Mouse (Mus musculus): ENCODE data around the gene Mpdu1. TPM values are rescaled to one million over a fixed set of nuclear protein-coding genes. Genes with fewer than 3 reads are reported as not detected.

The Mpdu1 gene
- polyA plus RNA-seq, 1 experiment = 143 TPM

DNA sequence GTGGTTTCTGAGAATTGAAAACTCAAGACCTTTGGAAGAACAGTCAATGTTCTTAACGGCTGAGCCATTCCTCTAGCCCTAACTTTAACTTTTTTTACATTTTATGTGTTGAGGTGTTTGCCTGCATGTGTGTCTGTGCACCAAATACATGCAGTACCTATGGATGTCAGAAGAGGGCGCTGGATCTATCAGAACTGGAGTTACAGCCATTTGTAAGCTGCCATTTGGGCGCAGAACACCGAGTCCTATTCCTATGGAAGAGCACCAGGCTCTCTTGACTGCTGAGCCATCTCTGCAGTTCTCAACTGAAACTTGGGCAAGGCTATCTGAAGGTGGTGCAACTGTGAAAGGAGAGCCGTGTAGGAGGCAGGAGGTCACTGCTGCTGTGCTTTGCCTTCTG, 36.1 kb upstream of the Mpdu1 start:
- no peaks in the 10 kb centered on the region for H3K36me3 ChIP-seq (ENCODE audit: control insufficient read depth, insufficient read depth, low read length)
- DNase-seq = no peak
- no peak overlapping the region for H3K4me3 ChIP-seq (ENCODE audit: insufficient read depth, low read depth, low read length)
- H3K4me1 ChIP-seq (ENCODE audit: control insufficient read depth, insufficient read depth, low read length) = peaks cover 14% of the 10 kb centered on the region
- no peaks in the 10 kb centered on the region for H3K27me3 ChIP-seq (replicated peaks; ENCODE audit: control insufficient read depth, insufficient read depth, low read length)
- H3K27ac ChIP-seq (ENCODE audit: insufficient read depth, low read depth, low read length) = no peak overlapping the region
- 0 out of 2 replicates have a peak, but pooled peaks have one; percentile 14 for TF ChIP-seq CTCF (conservative IDR thresholded peaks at IDR 0.05; ENCODE audit: insufficient read depth, insufficient read length, low read depth, low read length)
- TF ChIP-seq POLR2A (IDR thresholded peaks at IDR 0.05; ENCODE audit: low read depth, low read length) = no peak
- WGBS = 66% methylated on average over 5 of the region's 5 CpGs

DNA sequence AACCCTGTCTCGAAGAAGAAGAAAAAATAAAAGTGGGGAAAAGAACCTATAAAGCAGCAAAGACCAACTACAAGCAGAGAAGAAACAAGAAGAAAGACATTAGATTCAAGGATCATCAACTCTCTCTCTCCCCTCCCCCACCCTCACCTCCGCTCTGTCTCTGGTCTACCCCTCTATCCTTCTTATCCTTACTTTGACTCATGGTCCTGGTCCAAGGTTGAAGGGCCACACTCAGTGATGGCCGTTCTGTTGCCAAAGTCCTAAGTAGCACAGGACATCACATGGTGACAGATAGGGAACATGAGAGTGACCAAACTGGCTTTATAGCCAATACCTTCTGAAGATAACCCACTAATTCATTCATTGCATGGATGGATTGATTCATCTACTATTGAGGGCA, 35.0 kb upstream of the Mpdu1 start:
- TF ChIP-seq POLR2A (IDR thresholded peaks at IDR 0.05; ENCODE audit: low read depth, low read length) (no peak), CTCF (conservative IDR thresholded peaks at IDR 0.05; ENCODE audit: insufficient read depth, insufficient read length, low read depth, low read length) (no peak)
- WGBS = 85% methylated on average over 3 of the region's 3 CpGs
- Histone ChIP-seq H3K27ac (ENCODE audit: insufficient read depth, low read depth, low read length) (no peak overlapping the region), H3K4me3 (ENCODE audit: insufficient read depth, low read depth, low read length) (no peak overlapping the region), H3K36me3 (ENCODE audit: control insufficient read depth, insufficient read depth, low read length) (no peaks in the 10 kb centered on the region), H3K4me1 (ENCODE audit: control insufficient read depth, insufficient read depth, low read length) (peaks cover 22% of the 10 kb centered on the region), H3K27me3 (replicated peaks; ENCODE audit: control insufficient read depth, insufficient read depth, low read length) (no peaks in the 10 kb centered on the region)
- no peak for DNase-seq

DNA sequence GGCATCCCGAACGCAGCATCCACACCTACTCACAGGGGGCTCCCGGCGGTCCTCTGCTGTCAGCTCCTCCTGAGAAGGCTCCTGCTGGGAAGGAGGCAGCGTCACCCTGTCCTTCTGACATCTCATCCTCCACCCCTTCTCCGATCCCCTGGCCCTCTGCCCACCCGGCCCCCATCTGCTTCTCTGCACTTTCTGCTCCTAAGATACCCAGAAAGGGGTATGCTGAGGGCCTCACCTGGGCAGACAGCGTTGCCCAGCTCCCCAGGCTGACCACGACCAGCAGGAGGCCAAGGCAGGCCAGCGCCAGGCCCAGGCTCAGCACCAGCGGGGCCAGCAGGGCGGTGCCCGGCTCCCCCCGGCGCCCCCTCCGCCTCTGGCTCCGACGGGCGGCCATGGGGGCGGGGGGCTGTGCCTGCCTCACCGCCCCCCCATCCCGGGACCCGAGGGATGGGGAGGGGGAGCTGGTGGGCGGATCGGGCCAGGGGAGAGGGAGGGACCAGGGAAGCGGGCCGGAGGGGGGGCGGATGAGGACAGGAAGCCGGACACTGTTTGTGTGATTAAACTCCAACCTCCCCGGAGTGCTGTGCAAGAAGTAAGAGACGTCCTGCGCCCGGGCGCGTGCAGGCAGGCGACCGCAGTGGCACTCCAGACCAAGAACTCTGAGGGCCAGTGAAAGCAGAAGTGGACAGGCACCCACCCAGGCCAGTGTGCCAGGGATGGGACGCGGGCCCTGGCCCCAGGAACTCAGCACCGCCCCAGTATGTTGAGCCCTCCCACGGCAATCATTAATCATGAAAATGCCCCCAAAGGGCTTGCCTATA, 33.1 kb upstream of the Mpdu1 start, which contains the start of the genes Tnfsf12 and Tnfsfm13:
TSS of gene Tnfsf12 (minus strand) at position 489 of the 821 bp plus-strand sequence.
TSS of gene Tnfsfm13 (minus strand) at position 738 of the 821 bp plus-strand sequence.
- peaks cover 26% of the 10 kb centered on the region for H3K4me1 ChIP-seq (ENCODE audit: control insufficient read depth, insufficient read depth, low read length)
- peak within 1 kb of the TSS; percentile 76 for H3K4me3 ChIP-seq (ENCODE audit: insufficient read depth, low read depth, low read length)
- TF ChIP-seq CTCF (conservative IDR thresholded peaks at IDR 0.05; ENCODE audit: insufficient read depth, insufficient read length, low read depth, low read length) = peak; percentile 25
- TF ChIP-seq POLR2A (IDR thresholded peaks at IDR 0.05; ENCODE audit: low read depth, low read length) = peak; percentile 59
- DNase-seq = peak; percentile 87
- H3K27me3 ChIP-seq (replicated peaks; ENCODE audit: control insufficient read depth, insufficient read depth, low read length) = no peaks in the 10 kb centered on the region
- peak within 1 kb of the TSS; percentile 95 for H3K27ac ChIP-seq (ENCODE audit: insufficient read depth, low read depth, low read length)
- 3% methylated on average over 41 of the region's 41 CpGs for WGBS
- no peaks in the 10 kb centered on the region for H3K36me3 ChIP-seq (ENCODE audit: control insufficient read depth, insufficient read depth, low read length)

DNA sequence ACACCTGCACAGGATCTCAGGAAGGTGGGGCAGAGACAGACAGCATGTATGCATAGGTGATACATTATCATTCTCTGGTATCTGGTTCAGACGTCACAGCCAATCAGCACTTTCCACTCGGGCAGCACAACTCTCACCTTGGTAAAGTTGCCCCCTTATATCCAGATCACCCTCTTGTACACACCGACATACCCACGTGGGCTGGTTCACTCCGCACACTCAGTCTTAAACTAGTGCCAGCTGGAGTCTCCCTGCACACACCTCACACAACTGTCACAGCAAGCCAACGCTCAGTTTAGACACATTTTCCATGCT, 32.6 kb upstream of the Mpdu1 start:
- Histone ChIP-seq H3K4me3 (ENCODE audit: insufficient read depth, low read depth, low read length) (peak overlapping the region; percentile 76), H3K4me1 (ENCODE audit: control insufficient read depth, insufficient read depth, low read length) (peaks cover 26% of the 10 kb centered on the region), H3K27me3 (replicated peaks; ENCODE audit: control insufficient read depth, insufficient read depth, low read length) (no peaks in the 10 kb centered on the region), H3K27ac (ENCODE audit: insufficient read depth, low read depth, low read length) (peak overlapping the region; percentile 65), H3K36me3 (ENCODE audit: control insufficient read depth, insufficient read depth, low read length) (no peaks in the 10 kb centered on the region)
- TF ChIP-seq CTCF (conservative IDR thresholded peaks at IDR 0.05; ENCODE audit: insufficient read depth, insufficient read length, low read depth, low read length) (no peak), POLR2A (IDR thresholded peaks at IDR 0.05; ENCODE audit: low read depth, low read length) (no peak)
- 19% methylated on average over 6 of the region's 6 CpGs for WGBS
- DNase-seq = no peak

DNA sequence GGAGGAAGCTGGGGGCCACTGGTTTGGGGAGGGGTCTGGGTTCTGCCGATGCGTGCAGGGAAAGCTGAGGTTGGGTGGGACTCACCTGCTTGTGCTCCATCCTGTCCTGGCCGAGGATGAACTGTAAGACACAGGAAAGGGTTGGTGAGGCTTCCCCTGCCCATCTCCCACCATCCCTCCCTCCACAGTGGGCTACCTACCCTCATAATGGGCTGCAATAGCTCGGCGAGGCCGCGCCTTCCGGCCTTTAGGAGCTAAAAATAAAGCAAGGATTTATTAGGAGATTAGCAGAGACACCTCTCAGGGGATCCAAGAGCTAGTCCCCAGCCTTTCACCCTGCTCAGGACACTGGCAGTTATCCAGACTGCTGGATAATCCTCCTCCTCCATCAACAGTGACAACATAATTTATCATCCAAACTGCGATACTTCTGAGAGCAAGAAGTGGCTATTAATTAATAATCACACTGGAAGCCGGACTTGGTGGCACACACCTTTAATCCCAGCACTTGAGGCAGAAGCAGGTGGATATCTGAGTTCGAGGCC, 31.1 kb upstream of the Mpdu1 start:
- Histone ChIP-seq H3K4me1 (ENCODE audit: control insufficient read depth, insufficient read depth, low read length) (peaks cover 26% of the 10 kb centered on the region), H3K4me3 (ENCODE audit: insufficient read depth, low read depth, low read length) (no peak overlapping the region), H3K27ac (ENCODE audit: insufficient read depth, low read depth, low read length) (peak overlapping the region; percentile 66), H3K27me3 (replicated peaks; ENCODE audit: control insufficient read depth, insufficient read depth, low read length) (no peaks in the 10 kb centered on the region), H3K36me3 (ENCODE audit: control insufficient read depth, insufficient read depth, low read length) (no peaks in the 10 kb centered on the region)
- WGBS = 51% methylated on average over 11 of the region's 11 CpGs
- DNase-seq = peak; percentile 59
- TF ChIP-seq CTCF (conservative IDR thresholded peaks at IDR 0.05; ENCODE audit: insufficient read depth, insufficient read length, low read depth, low read length) = no peak
- no peak for TF ChIP-seq POLR2A (IDR thresholded peaks at IDR 0.05; ENCODE audit: low read depth, low read length)

DNA sequence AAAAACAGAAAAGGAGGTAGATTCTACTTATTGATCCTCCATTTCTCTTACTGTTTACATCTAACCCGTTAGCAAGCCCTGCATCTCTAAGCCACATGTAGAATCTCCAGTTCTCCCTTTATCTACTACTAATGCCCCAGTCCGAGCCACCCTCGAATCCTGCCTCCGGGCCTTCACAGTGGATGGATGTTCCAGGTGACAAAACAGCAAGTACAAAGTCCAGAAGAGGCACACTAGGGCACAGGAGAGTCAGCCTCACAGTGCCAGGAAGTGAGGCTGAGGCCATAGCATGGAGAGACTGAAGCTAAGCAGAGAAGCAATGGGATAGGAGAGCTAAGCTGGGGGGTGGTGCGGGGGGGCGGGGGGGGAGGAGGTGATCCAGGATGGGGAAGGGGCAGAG, 30.4 kb upstream of the Mpdu1 start:
- whole genome bisulfite sequencing = 61% methylated on average over 6 of the region's 6 CpGs
- peak; percentile 90 for DNase-seq

DNA sequence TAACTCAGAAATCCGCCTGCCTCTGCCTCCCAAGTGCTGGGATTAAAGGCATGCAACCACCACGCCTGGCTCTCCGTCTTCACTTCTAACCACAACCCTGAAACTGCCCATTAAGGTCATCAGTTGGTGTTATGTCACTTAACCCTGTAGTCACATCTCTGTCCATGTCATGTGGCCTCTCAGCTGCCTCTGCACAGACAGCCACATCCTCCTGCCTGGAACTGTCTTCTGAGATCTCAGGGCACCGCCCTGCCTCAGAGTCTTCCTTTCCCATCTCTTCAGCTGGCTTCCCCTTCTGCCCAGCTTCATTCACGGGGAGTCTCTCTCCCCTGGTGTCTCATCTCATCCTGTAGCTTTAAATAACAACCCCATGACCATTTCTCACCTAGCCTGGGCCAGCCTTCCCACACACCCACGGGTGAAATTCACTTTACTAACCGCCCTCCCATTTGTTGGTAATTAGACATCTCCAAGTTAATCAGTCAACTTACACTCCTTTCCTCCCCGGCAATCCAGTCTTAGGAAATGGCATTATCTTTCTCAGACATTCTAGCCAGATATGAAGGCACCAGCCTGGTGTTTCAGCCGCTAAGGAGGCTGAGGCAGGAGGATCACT, 29.9 kb upstream of the Mpdu1 start:
- Histone ChIP-seq H3K27me3 (replicated peaks; ENCODE audit: control insufficient read depth, insufficient read depth, low read length) (no peaks in the 10 kb centered on the region), H3K4me3 (ENCODE audit: insufficient read depth, low read depth, low read length) (no peak overlapping the region), H3K27ac (ENCODE audit: insufficient read depth, low read depth, low read length) (peak overlapping the region; percentile 78), H3K4me1 (ENCODE audit: control insufficient read depth, insufficient read depth, low read length) (peaks cover 26% of the 10 kb centered on the region), H3K36me3 (ENCODE audit: control insufficient read depth, insufficient read depth, low read length) (no peaks in the 10 kb centered on the region)
- 59% methylated on average over 9 of the region's 9 CpGs for WGBS
- peak; percentile 65 for DNase-seq
- TF ChIP-seq CTCF (conservative IDR thresholded peaks at IDR 0.05; ENCODE audit: insufficient read depth, insufficient read length, low read depth, low read length) = no peak
- TF ChIP-seq POLR2A (IDR thresholded peaks at IDR 0.05; ENCODE audit: low read depth, low read length) = no peak

More for the DNA sequence above, 30.4 kb upstream of the Mpdu1 start:
- H3K4me1 ChIP-seq (ENCODE audit: control insufficient read depth, insufficient read depth, low read length) = peaks cover 26% of the 10 kb centered on the region
- H3K27ac ChIP-seq (ENCODE audit: insufficient read depth, low read depth, low read length) = peak overlapping the region; percentile 78
- TF ChIP-seq CTCF (conservative IDR thresholded peaks at IDR 0.05; ENCODE audit: insufficient read depth, insufficient read length, low read depth, low read length) (no peak), POLR2A (IDR thresholded peaks at IDR 0.05; ENCODE audit: low read depth, low read length) (no peak)
- no peak overlapping the region for H3K4me3 ChIP-seq (ENCODE audit: insufficient read depth, low read depth, low read length)
- H3K27me3 ChIP-seq (replicated peaks; ENCODE audit: control insufficient read depth, insufficient read depth, low read length) = no peaks in the 10 kb centered on the region
- no peaks in the 10 kb centered on the region for H3K36me3 ChIP-seq (ENCODE audit: control insufficient read depth, insufficient read depth, low read length)
